Mouse (Mus musculus): ENCODE data around the gene Aff1. TPM values are rescaled to one million over a fixed set of nuclear protein-coding genes. Genes with fewer than 3 reads are reported as not detected.
A peak's percentile ranks its signal among the peaks of the same experiment; 100 is the strongest.

Aff1 gene
- polyA plus RNA-seq, 2 experiments = 7.0 to 17.1 TPM

GRCm38 (mm10) chr5:103813997-103814542, 121.9 kb downstream of the Aff1 start:
- H3K27me3 ChIP-seq (ENCODE audit: control insufficient read depth, insufficient read depth, low read length) = no peaks in the 10 kb centered on the region
- peaks cover 63% of the 10 kb centered on the region for H3K36me3 ChIP-seq (replicated peaks; ENCODE audit: control insufficient read depth, insufficient read depth, low read depth)
- peaks cover 0 to 5% of the 10 kb centered on the region in 2 experiments; a peak in 1 of 4 replicates for H3K4me1 ChIP-seq (replicated peaks; ENCODE audit: control insufficient read depth in 2 of 2, insufficient read depth in 2 of 2, low read length in 1 of 2)
- H3K4me3 ChIP-seq (ENCODE audit: insufficient read depth in 1 of 2, low read depth in 2 of 2, low read length in 2 of 2) = no peak overlapping the region
- TF ChIP-seq CTCF (IDR thresholded peaks at IDR 0.05; ENCODE audit: low read depth) (no peak), EP300 (IDR thresholded peaks at IDR 0.05; ENCODE audit: low read depth) (0 out of 2 replicates have a peak, but pooled peaks have one; percentile 11)
- no peak for ATAC-seq (ENCODE audit: insufficient read depth)
- no peak for DNase-seq (ENCODE audit: low read depth in 3 of 3, low spot score in 3 of 3)
- no peak overlapping the region for H3K4me2 ChIP-seq (ENCODE audit: low read depth)
- H3K9me3 ChIP-seq (ENCODE audit: control insufficient read depth, low read length) = no peaks in the 10 kb centered on the region
- 77% methylated on average over 12 of the region's 12 CpGs for WGBS (ENCODE audit: insufficient replicate concordance)
- no peak overlapping the region for H3K27ac ChIP-seq
- no peak overlapping the region for H3K9ac ChIP-seq (replicated peaks)

GRCm38 (mm10) chr5:103814551-103815248, 122.5 kb downstream of the Aff1 start:
- Histone ChIP-seq H3K9ac (replicated peaks) (no peak overlapping the region), H3K27me3 (ENCODE audit: control insufficient read depth, insufficient read depth, low read length) (no peaks in the 10 kb centered on the region), H3K4me1 (replicated peaks; ENCODE audit: control insufficient read depth in 2 of 2, insufficient read depth in 2 of 2, low read length in 1 of 2) (peaks cover 0 to 5% of the 10 kb centered on the region in 2 experiments; a peak in 1 of 4 replicates), H3K36me3 (replicated peaks; ENCODE audit: control insufficient read depth, insufficient read depth, low read depth) (peaks cover 67% of the 10 kb centered on the region), H3K27ac (no peak overlapping the region), H3K4me2 (ENCODE audit: low read depth) (no peak overlapping the region), H3K4me3 (ENCODE audit: insufficient read depth in 1 of 2, low read depth in 2 of 2, low read length in 2 of 2) (no peak overlapping the region), H3K9me3 (ENCODE audit: control insufficient read depth, low read length) (no peaks in the 10 kb centered on the region)
- no peak for ATAC-seq (ENCODE audit: insufficient read depth)
- 74% methylated on average over 16 of the region's 16 CpGs for WGBS (ENCODE audit: insufficient replicate concordance)
- no peak for DNase-seq (ENCODE audit: low read depth in 3 of 3, low spot score in 3 of 3)
- TF ChIP-seq EP300 (IDR thresholded peaks at IDR 0.05; ENCODE audit: low read depth) (no peak), CTCF (IDR thresholded peaks at IDR 0.05; ENCODE audit: low read depth) (no peak)

- no peaks in the 10 kb centered on the region for H3K27me3 ChIP-seq (ENCODE audit: control insufficient read depth, insufficient read depth, low read length)
- H3K4me2 ChIP-seq (ENCODE audit: low read depth) = no peak overlapping the region
- no peak for TF ChIP-seq CTCF (IDR thresholded peaks at IDR 0.05; ENCODE audit: low read depth)
- TF ChIP-seq EP300 (IDR thresholded peaks at IDR 0.05; ENCODE audit: low read depth) = no peak
- H3K36me3 ChIP-seq (replicated peaks; ENCODE audit: control insufficient read depth, insufficient read depth, low read depth) = peaks cover 67% of the 10 kb centered on the region
- H3K9me3 ChIP-seq (ENCODE audit: control insufficient read depth, low read length) = no peaks in the 10 kb centered on the region
- H3K4me3 ChIP-seq (ENCODE audit: insufficient read depth in 1 of 2, low read depth in 2 of 2, low read length in 2 of 2) = no peak overlapping the region
- no peak for ATAC-seq (ENCODE audit: insufficient read depth)
- 57% methylated on average over 4 of the region's 4 CpGs for WGBS (ENCODE audit: insufficient replicate concordance)
- H3K9ac ChIP-seq (replicated peaks) = no peak overlapping the region
- H3K27ac ChIP-seq = no peak overlapping the region
- DNase-seq (ENCODE audit: low read depth in 3 of 3, low spot score in 3 of 3) = no peak
- H3K4me1 ChIP-seq (replicated peaks; ENCODE audit: control insufficient read depth in 2 of 2, insufficient read depth in 2 of 2, low read length in 1 of 2) = peaks cover 0 to 5% of the 10 kb centered on the region in 2 experiments; a peak in 1 of 4 replicates
These were observed 123.1 kb downstream of the Aff1 start for GRCm38 (mm10) chr5:103815249-103815617.

GRCm38 (mm10) chr5:103816718-103817117, 124.5 kb downstream of the Aff1 start:
- ATAC-seq (ENCODE audit: insufficient read depth) (no peak), DNase-seq (ENCODE audit: low read depth in 3 of 3, low spot score in 3 of 3) (no peak)
- H3K9ac ChIP-seq (replicated peaks) = no peak overlapping the region
- TF ChIP-seq CTCF (IDR thresholded peaks at IDR 0.05; ENCODE audit: low read depth) (no peak), EP300 (IDR thresholded peaks at IDR 0.05; ENCODE audit: low read depth) (no peak)
- no peak overlapping the region for H3K27ac ChIP-seq
- H3K36me3 ChIP-seq (replicated peaks; ENCODE audit: control insufficient read depth, insufficient read depth, low read depth) = peaks cover 60% of the 10 kb centered on the region
- WGBS (ENCODE audit: insufficient replicate concordance) = 86% methylated on average over 3 of the region's 3 CpGs
- H3K27me3 ChIP-seq (ENCODE audit: control insufficient read depth, insufficient read depth, low read length) = no peaks in the 10 kb centered on the region
- no peaks in the 10 kb centered on the region for H3K9me3 ChIP-seq (ENCODE audit: control insufficient read depth, low read length)
- H3K4me2 ChIP-seq (ENCODE audit: low read depth) = no peak overlapping the region
- peaks cover 0 to 10% of the 10 kb centered on the region in 2 experiments; a peak in 2 of 4 replicates for H3K4me1 ChIP-seq (replicated peaks; ENCODE audit: control insufficient read depth in 2 of 2, insufficient read depth in 2 of 2, low read length in 1 of 2)
- no peak overlapping the region for H3K4me3 ChIP-seq (ENCODE audit: insufficient read depth in 1 of 2, low read depth in 2 of 2, low read length in 2 of 2)

GRCm38 (mm10) chr5:103817754-103818153, 125.6 kb downstream of the Aff1 start:
- DNase-seq (ENCODE audit: low read depth in 3 of 3, low spot score in 3 of 3) = peak; percentile 50 to 66 (median 53)
- H3K27me3 ChIP-seq (ENCODE audit: control insufficient read depth, insufficient read depth, low read length) = no peaks in the 10 kb centered on the region
- peaks cover 0 to 10% of the 10 kb centered on the region in 2 experiments; a peak in 2 of 4 replicates for H3K4me1 ChIP-seq (replicated peaks; ENCODE audit: control insufficient read depth in 2 of 2, insufficient read depth in 2 of 2, low read length in 1 of 2)
- no peak overlapping the region for H3K4me3 ChIP-seq (ENCODE audit: insufficient read depth in 1 of 2, low read depth in 2 of 2, low read length in 2 of 2)
- no peak overlapping the region for H3K27ac ChIP-seq
- ATAC-seq (ENCODE audit: insufficient read depth) = peak; percentile 53; the same call in 1 of the 2 replicates
- WGBS (ENCODE audit: insufficient replicate concordance) = 19% methylated on average over 1 of the region's 1 CpGs
- no peaks in the 10 kb centered on the region for H3K9me3 ChIP-seq (ENCODE audit: control insufficient read depth, low read length)
- no peak overlapping the region for H3K4me2 ChIP-seq (ENCODE audit: low read depth)
- H3K36me3 ChIP-seq (replicated peaks; ENCODE audit: control insufficient read depth, insufficient read depth, low read depth) = peaks cover 55% of the 10 kb centered on the region
- H3K9ac ChIP-seq (replicated peaks) = no peak overlapping the region
- peak; percentile 97 for TF ChIP-seq CTCF (IDR thresholded peaks at IDR 0.05; ENCODE audit: low read depth)
- TF ChIP-seq EP300 (IDR thresholded peaks at IDR 0.05; ENCODE audit: low read depth) = no peak

Measured in liver, embryonic 14.5 days (tissue).